Mouse (Mus musculus) ovary, postnatal 36 days (tissue): Measurements from ENCODE around the gene Abcg4.

ENCODE experiments used
- DNase-seq: peaks from one replicate; pipeline ENCODE4 v3.0.0; 2022; ENCODE audit warnings: low spot score, mixed read lengths

Abcg4 gene

GRCm38 (mm10) chr9:44283183-44283582, 5.2 kb downstream of the Abcg4 start:
- DNase-seq, result no peak

- DNase-seq, result no peak
Observed at GRCm38 (mm10) chr9:44269973-44270372, 18.4 kb downstream of the Abcg4 start.

GRCm38 (mm10) chr9:44269077-44269476, 19.3 kb downstream of the Abcg4 start:
- no peak for DNase-seq

- no peak for DNase-seq
Observed at GRCm38 (mm10) chr9:44268432-44268831, 20.0 kb downstream of the Abcg4 start, which contains the start of gene Nlrx1. Nlrx1 (minus strand) TSS chr9:44268599.

- peak; percentile 93 for DNase-seq
Observed at GRCm38 (mm10) chr9:44268027-44268360, 20.4 kb downstream of the Abcg4 start.

GRCm38 (mm10) chr9:44267319-44268026, 20.9 kb downstream of the Abcg4 start:
- DNase-seq, result peak; percentile 31

- no peak for DNase-seq
Observed at GRCm38 (mm10) chr9:44266478-44267226, 21.8 kb downstream of the Abcg4 start.

- DNase-seq, result no peak
Observed at GRCm38 (mm10) chr9:44261388-44261787, 27.0 kb downstream of the Abcg4 start.

- no peak for DNase-seq
Observed at GRCm38 (mm10) chr9:44259014-44259413, 29.4 kb downstream of the Abcg4 start.

- DNase-seq, result no peak
Observed at GRCm38 (mm10) chr9:44256213-44256612, 32.2 kb downstream of the Abcg4 start.

- DNase-seq, result no peak
Observed at GRCm38 (mm10) chr9:44255136-44255521, 33.3 kb downstream of the Abcg4 start.

- DNase-seq, result no peak
Observed at GRCm38 (mm10) chr9:44254508-44255135, 33.8 kb downstream of the Abcg4 start.

- DNase-seq, result no peak
Observed at GRCm38 (mm10) chr9:44253441-44253840, 35.0 kb downstream of the Abcg4 start.

GRCm38 (mm10) chr9:44251314-44251713, 37.1 kb downstream of the Abcg4 start, which contains the start of gene Pdzd3:
Pdzd3 (minus strand) TSS chr9:44251471.
- no peak for DNase-seq

GRCm38 (mm10) chr9:44250445-44250844, 38.0 kb downstream of the Abcg4 start:
- DNase-seq, result no peak

GRCm38 (mm10) chr9:44249181-44250146, 39.0 kb downstream of the Abcg4 start:
- DNase-seq, result peak; percentile 73

GRCm38 (mm10) chr9:44247907-44248306, 40.5 kb downstream of the Abcg4 start:
- DNase-seq, result no peak

- no peak for DNase-seq
Observed at GRCm38 (mm10) chr9:44243621-44244020, 44.8 kb downstream of the Abcg4 start.

GRCm38 (mm10) chr9:44241418-44241817, 47.0 kb downstream of the Abcg4 start:
- no peak for DNase-seq

- no peak for DNase-seq
Observed at GRCm38 (mm10) chr9:44240911-44241310, 47.5 kb downstream of the Abcg4 start.

- DNase-seq, result no peak
Observed at GRCm38 (mm10) chr9:44240399-44240798, 48.0 kb downstream of the Abcg4 start, which contains the start of gene Ccdc153. Ccdc153 (plus strand) TSS chr9:44240676.

- DNase-seq, result no peak
Observed at GRCm38 (mm10) chr9:44239447-44239846, 49.0 kb downstream of the Abcg4 start.
